Mouse (Mus musculus): ENCODE results near the gene Prr12. TPM values are rescaled to one million over a fixed set of nuclear protein-coding genes. Genes with fewer than 3 reads are reported as not detected.

Prr12 gene
- polyA plus RNA-seq, 1 experiment from 2014 or later: 13.7 TPM

DNA sequence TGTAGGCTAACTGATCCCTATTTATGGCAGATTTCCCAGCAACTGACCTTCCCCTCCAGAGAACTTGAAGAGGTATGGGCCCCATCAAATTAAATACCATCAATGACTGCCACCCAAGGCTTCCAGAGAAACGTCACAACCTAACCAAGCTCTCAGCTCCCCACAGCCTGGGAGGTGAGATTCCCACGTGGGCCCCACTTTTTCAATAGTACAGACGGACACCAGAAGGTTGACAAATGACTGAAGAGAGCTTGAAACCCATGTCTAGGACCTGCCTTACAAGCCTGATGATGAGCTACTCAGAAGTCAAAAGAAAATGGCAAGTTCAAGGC is 67.9 kb downstream of the Prr12 start:
- 0 out of 2 replicates have a peak overlapping the region, but pooled peaks have one; percentile 97 for H3K9ac ChIP-seq (replicated peaks)
- ATAC-seq (ENCODE audit: low FRiP score, low read depth): no peak
- H3K4me3 ChIP-seq: peak overlapping the region; percentile 82
- peaks cover 37% of the 10 kb centered on the region for H3K4me1 ChIP-seq
- H3K27ac ChIP-seq (replicated peaks): peak overlapping the region; percentile 94; the same call in 1 of the 2 replicates
- 53% methylated on average over 3 of the region's 3 CpGs for WGBS
- H3K4me2 ChIP-seq (replicated peaks): peak overlapping the region; percentile 62
- H3K27me3 ChIP-seq: no peaks in the 10 kb centered on the region
- H3K36me3 ChIP-seq: peaks cover 40% of the 10 kb centered on the region
- H3K9me3 ChIP-seq: no peaks in the 10 kb centered on the region

DNA sequence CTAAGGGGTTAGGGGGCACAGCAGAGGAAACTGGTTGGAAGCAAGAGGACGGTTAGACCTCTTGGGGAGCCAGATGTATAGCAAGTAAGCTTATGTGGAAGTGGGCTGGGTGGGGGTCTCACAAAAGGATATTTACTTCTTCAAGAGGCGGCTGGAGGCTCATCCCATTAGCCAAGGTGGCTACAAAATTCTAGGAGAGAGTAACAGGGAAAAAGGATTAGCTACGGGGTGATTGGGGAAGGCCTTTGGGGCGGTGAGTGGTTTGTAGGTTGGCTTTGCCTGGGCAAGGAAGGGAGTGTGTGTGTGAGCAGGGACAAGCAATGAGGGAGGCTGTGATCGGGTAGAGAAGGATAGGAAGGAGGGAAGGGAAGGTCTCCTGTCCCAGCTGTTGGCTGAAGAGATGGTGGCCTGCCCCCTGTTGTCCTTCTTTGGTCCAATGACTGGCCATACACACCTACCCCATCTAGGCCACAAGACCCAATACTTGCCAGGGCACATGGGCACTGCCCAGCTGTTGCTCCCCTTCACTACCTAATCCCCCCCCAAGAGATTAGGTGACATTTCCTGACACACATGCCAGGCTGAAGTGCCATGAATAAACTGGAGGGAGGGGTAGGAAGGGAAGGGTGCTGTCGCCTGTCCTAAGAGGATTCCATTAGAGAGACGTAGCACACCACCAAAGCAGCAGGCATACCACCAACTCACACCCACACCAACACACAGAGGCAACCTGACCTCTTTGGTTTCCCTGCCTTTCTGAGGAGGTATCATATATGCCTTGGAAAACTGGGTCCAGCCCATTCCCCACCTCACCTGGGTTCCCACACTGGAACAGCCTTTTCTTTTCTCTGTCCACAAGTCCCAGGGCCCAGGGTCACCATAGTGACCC is 68.5 kb downstream of the Prr12 start:
- H3K9me3 ChIP-seq: no peaks in the 10 kb centered on the region
- H3K9ac ChIP-seq (replicated peaks): peak overlapping the region; percentile 48; the same call in 1 of the 2 replicates
- no peak for ATAC-seq (ENCODE audit: low FRiP score, low read depth)
- H3K4me2 ChIP-seq (replicated peaks): peak overlapping the region; percentile 62
- H3K36me3 ChIP-seq: peaks cover 40% of the 10 kb centered on the region
- peak overlapping the region; percentile 82 for H3K4me3 ChIP-seq
- H3K27ac ChIP-seq (replicated peaks): peak overlapping the region; percentile 94
- WGBS: 71% methylated on average over 7 of the region's 7 CpGs
- H3K27me3 ChIP-seq: no peaks in the 10 kb centered on the region
- peaks cover 35% of the 10 kb centered on the region for H3K4me1 ChIP-seq

DNA sequence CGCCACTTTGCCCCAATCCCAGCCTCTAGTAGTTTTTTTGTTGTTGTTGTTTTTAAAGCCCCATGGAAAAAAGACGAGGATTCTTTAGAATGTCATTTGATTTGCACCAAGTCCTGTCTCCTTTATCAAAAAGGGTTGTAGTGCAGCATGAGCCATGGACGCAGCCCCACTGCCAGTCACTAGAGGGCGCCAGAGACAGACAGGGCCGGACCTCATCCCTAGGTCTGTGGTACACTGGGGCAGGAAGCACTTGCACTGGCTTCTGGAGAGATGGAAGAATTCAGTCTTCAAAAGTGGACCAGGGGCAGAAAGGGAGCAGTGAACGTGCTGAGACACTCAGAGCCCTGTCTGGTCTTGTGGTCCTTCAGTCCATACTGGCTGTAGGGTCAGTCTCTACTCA is 69.6 kb downstream of the Prr12 start:
- no peaks in the 10 kb centered on the region for H3K9me3 ChIP-seq
- peak overlapping the region; percentile 82 for H3K4me3 ChIP-seq
- H3K4me1 ChIP-seq: peaks cover 26% of the 10 kb centered on the region
- ATAC-seq (ENCODE audit: low FRiP score, low read depth): no peak
- WGBS: 36% methylated on average over 6 of the region's 6 CpGs
- peaks cover 50% of the 10 kb centered on the region for H3K36me3 ChIP-seq
- no peak overlapping the region for H3K9ac ChIP-seq (replicated peaks)
- no peaks in the 10 kb centered on the region for H3K27me3 ChIP-seq
- H3K4me2 ChIP-seq (replicated peaks): 0 out of 2 replicates have a peak overlapping the region, but pooled peaks have one; percentile 62
- H3K27ac ChIP-seq (replicated peaks): peak overlapping the region; percentile 94; the same call in 1 of the 2 replicates

DNA sequence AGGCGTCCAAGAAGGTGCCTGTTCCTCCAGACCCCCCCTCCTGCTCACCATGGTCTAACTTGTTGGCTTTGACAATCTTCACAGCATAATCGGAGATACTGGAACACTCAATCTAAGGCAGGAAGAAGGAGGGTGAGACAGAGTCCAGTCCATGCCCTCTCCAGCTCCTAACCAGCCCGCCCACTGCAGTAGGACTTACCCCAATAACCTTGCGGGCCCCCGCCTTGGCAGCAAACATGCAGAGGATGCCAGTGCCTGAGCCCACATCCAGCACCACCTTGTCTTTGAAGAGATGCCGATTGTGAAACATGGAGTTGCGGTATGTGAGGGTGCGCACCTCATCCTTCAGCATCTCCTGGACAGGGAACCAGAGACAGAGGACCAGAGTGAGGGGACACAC is 71.1 kb downstream of the Prr12 start:
- H3K4me1 ChIP-seq: peaks cover 23% of the 10 kb centered on the region
- H3K36me3 ChIP-seq: peaks cover 65% of the 10 kb centered on the region
- H3K27ac ChIP-seq (replicated peaks): no peak overlapping the region
- H3K9ac ChIP-seq (replicated peaks): no peak overlapping the region
- WGBS: 97% methylated on average over 8 of the region's 8 CpGs
- no peaks in the 10 kb centered on the region for H3K9me3 ChIP-seq
- no peaks in the 10 kb centered on the region for H3K27me3 ChIP-seq
- ATAC-seq (ENCODE audit: low FRiP score, low read depth): no peak
- no peak overlapping the region for H3K4me3 ChIP-seq
- no peak overlapping the region for H3K4me2 ChIP-seq (replicated peaks)

DNA sequence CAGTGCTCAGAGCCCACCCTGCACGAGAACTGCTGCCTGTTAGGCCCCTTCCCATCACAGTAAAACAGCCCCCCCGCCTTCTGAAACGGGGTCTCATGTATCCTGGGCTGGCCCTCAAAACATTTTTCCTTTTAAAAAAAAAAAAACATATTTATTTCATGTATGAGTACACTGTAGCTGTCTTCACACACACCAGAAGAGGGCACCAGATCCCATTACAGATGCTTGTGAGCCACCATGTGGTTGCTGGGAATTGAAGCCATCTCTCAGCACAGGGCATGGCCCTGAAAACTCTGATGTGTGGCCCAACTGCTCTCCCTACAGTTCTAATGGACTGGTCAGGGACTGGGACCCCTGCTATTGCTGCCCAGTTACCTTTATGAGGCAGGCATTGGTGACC is 74.4 kb downstream of the Prr12 start:
- H3K4me2 ChIP-seq (replicated peaks): no peak overlapping the region
- H3K9me3 ChIP-seq: no peaks in the 10 kb centered on the region
- no peak overlapping the region for H3K9ac ChIP-seq (replicated peaks)
- peaks cover 14% of the 10 kb centered on the region for H3K4me1 ChIP-seq
- 90% methylated on average over 3 of the region's 3 CpGs for WGBS
- no peak overlapping the region for H3K4me3 ChIP-seq
- peaks cover 78% of the 10 kb centered on the region for H3K36me3 ChIP-seq
- no peak overlapping the region for H3K27ac ChIP-seq (replicated peaks)
- H3K27me3 ChIP-seq: no peaks in the 10 kb centered on the region
- no peak for ATAC-seq (ENCODE audit: low FRiP score, low read depth)

Small RNA genes within 50 kb of the gene (microRNA-seq; reads per million reads assigned to microRNA genes)
- gene Mir7054: 1.4 reads per million

Other genes with a start within 250 kb of the Prr12 start
- 84.9 and 93.4 TPM in 2 replicates for gene Nup62, start 236.8 kb downstream of the Prr12 start, polyA plus RNA-seq (2016; fragmentation: Nextera tagmentation; extraction: Ambion mirVana)
- 1.4 TPM in 2 replicates for gene Il4i1, start 236.5 kb downstream of the Prr12 start, polyA plus RNA-seq (2016; fragmentation: Nextera tagmentation; extraction: Ambion mirVana)
- 5.6 and 6.3 TPM in 2 replicates for gene Atf5, start 236.2 kb downstream of the Prr12 start, polyA plus RNA-seq (2016; fragmentation: Nextera tagmentation; extraction: Ambion mirVana)
- 92.0 and 99.2 TPM in 2 replicates for gene Akt1s1, start 203.9 kb downstream of the Prr12 start, polyA plus RNA-seq (2016; fragmentation: Nextera tagmentation; extraction: Ambion mirVana)
- 97.5 and 101 TPM in 2 replicates for gene Tbc1d17, start 203.8 kb downstream of the Prr12 start, polyA plus RNA-seq (2016; fragmentation: Nextera tagmentation; extraction: Ambion mirVana)
- 36.4 and 44.0 TPM in 2 replicates for gene Pnkp, start 195.7 kb downstream of the Prr12 start, polyA plus RNA-seq (2016; fragmentation: Nextera tagmentation; extraction: Ambion mirVana)
- gene Ptov1, start 183.1 kb downstream of the Prr12 start, polyA plus RNA-seq (2016; fragmentation: Nextera tagmentation; extraction: Ambion mirVana): 605 and 652 TPM in 2 replicates
- 177 and 180 TPM in 2 replicates for gene Med25, start 160.2 kb downstream of the Prr12 start, polyA plus RNA-seq (2016; fragmentation: Nextera tagmentation; extraction: Ambion mirVana)
- 25.8 and 29.7 TPM in 2 replicates for gene Fuz, start 156.8 kb downstream of the Prr12 start, polyA plus RNA-seq (2016; fragmentation: Nextera tagmentation; extraction: Ambion mirVana)
- gene Ap2a1, start 123.4 kb downstream of the Prr12 start, polyA plus RNA-seq (2016; fragmentation: Nextera tagmentation; extraction: Ambion mirVana): 91.0 and 92.9 TPM in 2 replicates
- 0.20 TPM in 1 of 2 replicates, not detected in the other for gene Tsks, start 109.7 kb downstream of the Prr12 start, polyA plus RNA-seq (2016; fragmentation: Nextera tagmentation; extraction: Ambion mirVana)
- 40.6 and 43.7 TPM in 2 replicates for gene Cpt1c, start 78.0 kb downstream of the Prr12 start, polyA plus RNA-seq (2016; fragmentation: Nextera tagmentation; extraction: Ambion mirVana)
- 643 and 658 TPM in 2 replicates for gene Prmt1, start 66.3 kb downstream of the Prr12 start, polyA plus RNA-seq (2016; fragmentation: Nextera tagmentation; extraction: Ambion mirVana)
- gene Irf3, start 55.2 kb downstream of the Prr12 start, polyA plus RNA-seq (2016; fragmentation: Nextera tagmentation; extraction: Ambion mirVana): 66.7 and 70.6 TPM in 2 replicates
- 50.5 and 54.7 TPM in 2 replicates for gene Bcl2l12, start 54.2 kb downstream of the Prr12 start, polyA plus RNA-seq (2016; fragmentation: Nextera tagmentation; extraction: Ambion mirVana)
- 48.1 and 52.4 TPM in 2 replicates for gene Scaf1, start 36.5 kb downstream of the Prr12 start, polyA plus RNA-seq (2016; fragmentation: Nextera tagmentation; extraction: Ambion mirVana)
- gene Rras, start 34.9 kb downstream of the Prr12 start, polyA plus RNA-seq (2016; fragmentation: Nextera tagmentation; extraction: Ambion mirVana): 15.6 and 17.3 TPM in 2 replicates
- gene Nosip, start 9.5 kb upstream of the Prr12 start, polyA plus RNA-seq (2016; fragmentation: Nextera tagmentation; extraction: Ambion mirVana): 53.6 and 54.6 TPM in 2 replicates
- 15.9 and 17.8 TPM in 2 replicates for gene Prrg2, start 9.8 kb upstream of the Prr12 start, polyA plus RNA-seq (2016; fragmentation: Nextera tagmentation; extraction: Ambion mirVana)
- gene Rcn3, start 39.3 kb upstream of the Prr12 start, polyA plus RNA-seq (2016; fragmentation: Nextera tagmentation; extraction: Ambion mirVana): 106 and 151 TPM in 2 replicates
- gene Fcgrt, start 51.0 kb upstream of the Prr12 start, polyA plus RNA-seq (2016; fragmentation: Nextera tagmentation; extraction: Ambion mirVana): 17.3 and 25.9 TPM in 2 replicates
- 1,160 and 1,195 TPM in 2 replicates for gene Rps11, start 71.6 kb upstream of the Prr12 start, polyA plus RNA-seq (2016; fragmentation: Nextera tagmentation; extraction: Ambion mirVana)
- gene Rpl13a, start 75.9 kb upstream of the Prr12 start, polyA plus RNA-seq (2016; fragmentation: Nextera tagmentation; extraction: Ambion mirVana): 1,022 and 1,026 TPM in 2 replicates
- gene Gm45713, start 83.3 kb upstream of the Prr12 start, polyA plus RNA-seq (2016; fragmentation: Nextera tagmentation; extraction: Ambion mirVana): 0.25 and 0.45 TPM in 2 replicates
- gene Flt3l, start 83.6 kb upstream of the Prr12 start, polyA plus RNA-seq (2016; fragmentation: Nextera tagmentation; extraction: Ambion mirVana): 0.64 and 1.2 TPM in 2 replicates
- 92.3 and 103 TPM in 2 replicates for gene Pih1d1, start 101.4 kb upstream of the Prr12 start, polyA plus RNA-seq (2016; fragmentation: Nextera tagmentation; extraction: Ambion mirVana)
- 38.0 and 39.4 TPM in 2 replicates for gene Aldh16a1, start 101.7 kb upstream of the Prr12 start, polyA plus RNA-seq (2016; fragmentation: Nextera tagmentation; extraction: Ambion mirVana)
- 0.61 and 1.0 TPM in 2 replicates for gene Slc17a7, start 111.1 kb upstream of the Prr12 start, polyA plus RNA-seq (2016; fragmentation: Nextera tagmentation; extraction: Ambion mirVana)
- gene Gfy, start 126.7 kb upstream of the Prr12 start, polyA plus RNA-seq (2016; fragmentation: Nextera tagmentation; extraction: Ambion mirVana): not detected in 2 replicates
- gene Pth2, start 128.1 kb upstream of the Prr12 start, polyA plus RNA-seq (2016; fragmentation: Nextera tagmentation; extraction: Ambion mirVana): 1.3 and 2.4 TPM in 2 replicates
- gene Ccdc155, start 152.0 kb upstream of the Prr12 start, polyA plus RNA-seq (2016; fragmentation: Nextera tagmentation; extraction: Ambion mirVana): 0.63 and 0.75 TPM in 2 replicates
- 1.0 and 1.4 TPM in 2 replicates for gene Dkkl1, start 159.3 kb upstream of the Prr12 start, polyA plus RNA-seq (2016; fragmentation: Nextera tagmentation; extraction: Ambion mirVana)
- gene Tead2, start 162.9 kb upstream of the Prr12 start, polyA plus RNA-seq (2016; fragmentation: Nextera tagmentation; extraction: Ambion mirVana): 237 and 248 TPM in 2 replicates
- gene Cd37, start 186.2 kb upstream of the Prr12 start, polyA plus RNA-seq (2016; fragmentation: Nextera tagmentation; extraction: Ambion mirVana): 1.3 and 1.7 TPM in 2 replicates
- gene Slc6a16, start 188.2 kb upstream of the Prr12 start, polyA plus RNA-seq (2016; fragmentation: Nextera tagmentation; extraction: Ambion mirVana): 0.14 TPM in 1 of 2 replicates, not detected in the other
- not detected in 2 replicates for gene Slc6a21, start 224.6 kb upstream of the Prr12 start, polyA plus RNA-seq (2016; fragmentation: Nextera tagmentation; extraction: Ambion mirVana)

All from midbrain, embryonic 12.5 days (tissue).